Mouse (Mus musculus) megakaryocyte, embryonic 14.5 days (primary cell): ENCODE data around the gene Serpina5. TPM values are rescaled to one million over a fixed set of nuclear protein-coding genes. Genes with fewer than 3 reads are reported as not detected.

Experiments
- H3K27me3 ChIP-seq: replicated peaks from 2 replicates; pipeline ENCODE3; 2012; ENCODE audit warnings: inconsistent platforms
- H3K36me3 ChIP-seq: replicated peaks from 2 replicates; pipeline ENCODE3; 2012; ENCODE audit warnings: low read length, inconsistent platforms, mixed read lengths
- H3K4me1 ChIP-seq: 2 replicates; pipeline ENCODE4 v1.6.1; 2012; ENCODE audit warnings: inconsistent platforms
- H3K4me3 ChIP-seq: replicated peaks from 2 replicates; pipeline ENCODE3; 2012; ENCODE audit warnings: moderate library complexity, mild to moderate bottlenecking, inconsistent platforms
- H3K9me3 ChIP-seq: 2 replicates; pipeline ENCODE4 v1.6.1; 2012; ENCODE audit warnings: inconsistent platforms
- FLI1 ChIP-seq: IDR thresholded peaks from 2 replicates; pipeline ENCODE4 v1.6.1; 2012; ENCODE audit warnings: low read length, inconsistent platforms, mixed read lengths
- GATA1 ChIP-seq: IDR thresholded peaks from 3 replicates; pipeline ENCODE4 v1.6.1; 2012; ENCODE audit warnings: mixed read lengths, low read length, inconsistent platforms, borderline replicate concordance
- polyA plus RNA-seq: library from polyadenylated mRNA; stranded (reverse); fragments of >175 nt; gene quantifications from 2 replicates; pipeline ENCODE4 v1.2.3, GENCODE M21; 2012; ENCODE audit warnings: low replicate concordance; ENCODE audit not compliant: insufficient read depth

The Serpina5 gene
- polyA plus RNA-seq: not detected in 2 replicates

- 0 out of 2 replicates have a peak, but pooled peaks cover 5% of the 10 kb centered on the region for H3K4me1 ChIP-seq
- no peaks in the 10 kb centered on the region for H3K9me3 ChIP-seq
Observed at GRCm38 (mm10) chr12:104100768-104101167, at the start of gene Serpina5. Serpina5 (plus strand) TSS chr12:104101113.

GRCm38 (mm10) chr12:104053995-104054394 is 46.9 kb upstream of the Serpina5 start:
- Histone ChIP-seq H3K4me3 (no peak overlapping the region), H3K4me1 (peaks cover 18% of the 10 kb centered on the region), H3K9me3 (0 out of 2 replicates have a peak, but pooled peaks cover 2% of the 10 kb centered on the region), H3K36me3 (no peaks in the 10 kb centered on the region), H3K27me3 (peaks cover 52% of the 10 kb centered on the region)
- TF ChIP-seq GATA1: no peak
- no peak for TF ChIP-seq FLI1

More at GRCm38 (mm10) chr12:104100768-104101167, at the start of gene Serpina5:
- no peaks in the 10 kb centered on the region for H3K36me3 ChIP-seq
- H3K27me3 ChIP-seq: peaks cover 37% of the 10 kb centered on the region
- H3K4me3 ChIP-seq: no peak within 1 kb of the TSS
- no peak for TF ChIP-seq GATA1
- TF ChIP-seq FLI1: no peak

GRCm38 (mm10) chr12:104055755-104056154 is 45.2 kb upstream of the Serpina5 start:
- H3K27me3 ChIP-seq: peaks cover 61% of the 10 kb centered on the region
- H3K9me3 ChIP-seq: no peaks in the 10 kb centered on the region
- peaks cover 28% of the 10 kb centered on the region for H3K4me1 ChIP-seq
- no peak overlapping the region for H3K4me3 ChIP-seq
- no peaks in the 10 kb centered on the region for H3K36me3 ChIP-seq
- no peak for TF ChIP-seq FLI1
- TF ChIP-seq GATA1: no peak

- H3K4me3 ChIP-seq: no peak overlapping the region
- peaks cover 63% of the 10 kb centered on the region for H3K27me3 ChIP-seq
- no peaks in the 10 kb centered on the region for H3K36me3 ChIP-seq
- H3K9me3 ChIP-seq: no peaks in the 10 kb centered on the region
- peaks cover 32% of the 10 kb centered on the region for H3K4me1 ChIP-seq
- TF ChIP-seq GATA1 (no peak), FLI1 (no peak)
Observed at GRCm38 (mm10) chr12:104057050-104057449, 43.9 kb upstream of the Serpina5 start.

- Histone ChIP-seq H3K9me3 (no peaks in the 10 kb centered on the region), H3K4me1 (peaks cover 29% of the 10 kb centered on the region)
- TF ChIP-seq GATA1: no peak
- no peak for TF ChIP-seq FLI1
Observed at GRCm38 (mm10) chr12:104057531-104057930, 43.4 kb upstream of the Serpina5 start.

GRCm38 (mm10) chr12:104060126-104060525 is 40.8 kb upstream of the Serpina5 start:
- Histone ChIP-seq H3K4me3 (no peak overlapping the region), H3K4me1 (peaks cover 37% of the 10 kb centered on the region), H3K27me3 (peaks cover 73% of the 10 kb centered on the region), H3K36me3 (no peaks in the 10 kb centered on the region), H3K9me3 (no peaks in the 10 kb centered on the region)
- TF ChIP-seq GATA1 (no peak), FLI1 (no peak)

More at GRCm38 (mm10) chr12:104057531-104057930, 43.4 kb upstream of the Serpina5 start:
- H3K36me3 ChIP-seq: no peaks in the 10 kb centered on the region
- peaks cover 63% of the 10 kb centered on the region for H3K27me3 ChIP-seq
- no peak overlapping the region for H3K4me3 ChIP-seq

- TF ChIP-seq FLI1: no peak
- no peak for TF ChIP-seq GATA1
- Histone ChIP-seq H3K4me3 (no peak overlapping the region), H3K36me3 (no peaks in the 10 kb centered on the region), H3K4me1 (peaks cover 47% of the 10 kb centered on the region), H3K27me3 (peaks cover 57% of the 10 kb centered on the region), H3K9me3 (no peaks in the 10 kb centered on the region)
Observed at GRCm38 (mm10) chr12:104061862-104062261, 39.1 kb upstream of the Serpina5 start.

- peaks cover 46% of the 10 kb centered on the region for H3K27me3 ChIP-seq
- H3K9me3 ChIP-seq: no peaks in the 10 kb centered on the region
- TF ChIP-seq GATA1: no peak
- no peak for TF ChIP-seq FLI1
Observed at GRCm38 (mm10) chr12:104064532-104064931, 36.4 kb upstream of the Serpina5 start.

GRCm38 (mm10) chr12:104064996-104065395 is 35.9 kb upstream of the Serpina5 start:
- TF ChIP-seq FLI1 (no peak), GATA1 (no peak)
- Histone ChIP-seq H3K9me3 (no peaks in the 10 kb centered on the region), H3K36me3 (no peaks in the 10 kb centered on the region), H3K4me3 (no peak overlapping the region), H3K27me3 (peaks cover 45% of the 10 kb centered on the region), H3K4me1 (peaks cover 40% of the 10 kb centered on the region)

More at GRCm38 (mm10) chr12:104064532-104064931, 36.4 kb upstream of the Serpina5 start:
- Histone ChIP-seq H3K36me3 (no peaks in the 10 kb centered on the region), H3K4me1 (peaks cover 40% of the 10 kb centered on the region), H3K4me3 (no peak overlapping the region)

- TF ChIP-seq FLI1: no peak
- TF ChIP-seq GATA1: no peak
Observed at GRCm38 (mm10) chr12:104066241-104066640, 34.7 kb upstream of the Serpina5 start.

More at GRCm38 (mm10) chr12:104066241-104066640, 34.7 kb upstream of the Serpina5 start:
- no peak overlapping the region for H3K4me3 ChIP-seq
- peaks cover 46% of the 10 kb centered on the region for H3K27me3 ChIP-seq
- peaks cover 36% of the 10 kb centered on the region for H3K4me1 ChIP-seq
- no peaks in the 10 kb centered on the region for H3K9me3 ChIP-seq
- no peaks in the 10 kb centered on the region for H3K36me3 ChIP-seq
